Mouse (Mus musculus) ES-Bruce4 (cell line): ENCODE results near the gene Slco1a5. TPM values are rescaled to one million over a fixed set of nuclear protein-coding genes. Genes with fewer than 3 reads are reported as not detected.

Experiments
- H3K27ac ChIP-seq: 2 replicates; pipeline ENCODE4 v1.5.1; 2012; ENCODE audit warnings: low read length, inconsistent platforms; ENCODE audit not compliant: insufficient read depth
- H3K27me3 ChIP-seq: 2 replicates; pipeline ENCODE4 v1.6.1; 2012; ENCODE audit warnings: mild to moderate bottlenecking, low read length, inconsistent platforms; ENCODE audit not compliant: control insufficient read depth, poor library complexity, insufficient read depth, severe bottlenecking
- H3K36me3 ChIP-seq: 2 replicates; pipeline ENCODE4 v1.6.1; 2012; ENCODE audit warnings: inconsistent platforms, mild to moderate bottlenecking, low read length, moderate library complexity; ENCODE audit not compliant: control insufficient read depth, poor library complexity, insufficient read depth, severe bottlenecking
- H3K4me1 ChIP-seq: one replicate; pipeline ENCODE4 v1.8.1; 2011; ENCODE audit warnings: low read length; ENCODE audit not compliant: control insufficient read depth, insufficient read depth
- H3K4me3 ChIP-seq: 2 replicates; pipeline ENCODE4 v1.5.1; 2011; ENCODE audit warnings: low read depth, mild to moderate bottlenecking, low read length
- H3K9ac ChIP-seq: 2 replicates; pipeline ENCODE4 v1.6.1; 2012; ENCODE audit warnings: low read depth, mild to moderate bottlenecking, inconsistent platforms; ENCODE audit not compliant: poor library complexity, severe bottlenecking
- H3K9me3 ChIP-seq: replicated peaks from 2 replicates; pipeline ENCODE4 v1.6.1; 2012; ENCODE audit warnings: mild to moderate bottlenecking, low read length, inconsistent platforms; ENCODE audit not compliant: control insufficient read depth, poor library complexity, insufficient read depth, severe bottlenecking
- CTCF ChIP-seq: IDR thresholded peaks from one replicate; pipeline ENCODE4 v1.8.1; 2011; ENCODE audit warnings: low read depth, low read length
- EP300 ChIP-seq: IDR thresholded peaks from 2 replicates; pipeline ENCODE4 v1.6.1; 2011; ENCODE audit warnings: low read depth, low read length; ENCODE audit not compliant: insufficient read depth
- POLR2A ChIP-seq: IDR thresholded peaks from one replicate; pipeline ENCODE4 v1.8.1; 2011; ENCODE audit warnings: low read length; ENCODE audit not compliant: insufficient read depth
- polyA plus RNA-seq: library from polyadenylated mRNA; stranded (reverse); fragments of >200 nt; gene quantifications from 2 replicates; pipeline ENCODE4 v1.2.4, GENCODE M21; 2011; ENCODE audit warnings: low read depth; ENCODE audit not compliant: missing spikeins, insufficient read depth, insufficient read length

Gene Slco1a5
- polyA plus RNA-seq = not detected in 2 replicates

DNA sequence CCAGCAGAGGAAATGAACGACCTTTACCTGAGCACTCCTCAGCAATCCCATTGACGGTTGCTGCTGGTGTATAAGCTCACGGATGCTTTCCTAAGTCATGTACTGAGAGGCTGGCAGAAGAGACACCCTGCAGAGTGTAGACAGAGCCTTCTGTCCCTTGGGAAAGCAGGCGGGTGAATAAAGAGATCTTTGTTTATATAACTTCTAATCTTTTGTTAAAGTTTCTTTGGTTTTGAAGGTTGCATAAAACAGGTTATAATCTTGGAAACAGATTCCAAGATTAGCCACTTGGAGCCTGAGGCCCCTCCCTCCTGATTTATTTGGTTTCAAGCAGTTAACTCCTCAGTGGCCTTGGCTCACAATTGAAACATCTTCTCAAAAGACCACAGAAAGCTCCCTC, at the start of gene Slco1a5:
Gene Slco1a5 (minus strand): TSS at position 101 of the 400 bp plus-strand sequence.
- TF ChIP-seq CTCF (no peak), POLR2A (no peak), EP300 (no peak)
- no peaks in the 10 kb centered on the region for H3K36me3 ChIP-seq
- no peak within 1 kb of the TSS for H3K27ac ChIP-seq
- H3K27me3 ChIP-seq = no peaks in the 10 kb centered on the region
- H3K4me3 ChIP-seq = no peak within 1 kb of the TSS
- no peaks in the 10 kb centered on the region; the same call in 1 of the 2 replicates for H3K9me3 ChIP-seq
- no peak within 1 kb of the TSS for H3K9ac ChIP-seq
- peaks cover 3% of the 10 kb centered on the region for H3K4me1 ChIP-seq

- H3K36me3 ChIP-seq = peaks cover 17% of the 10 kb centered on the region
Measured at GRCm38 (mm10) chr6:142369568-142369967, 46.8 kb upstream of the Slco1a5 start.

GRCm38 (mm10) chr6:142367565-142367964, 44.8 kb upstream of the Slco1a5 start:
- H3K9me3 ChIP-seq = no peaks in the 10 kb centered on the region
- no peak overlapping the region for H3K27ac ChIP-seq
- H3K4me1 ChIP-seq = no peaks in the 10 kb centered on the region
- H3K27me3 ChIP-seq = no peaks in the 10 kb centered on the region
- no peak overlapping the region for H3K4me3 ChIP-seq
- no peak overlapping the region for H3K9ac ChIP-seq
- TF ChIP-seq CTCF = no peak
- TF ChIP-seq POLR2A = no peak
- TF ChIP-seq EP300 = no peak
- H3K36me3 ChIP-seq = peaks cover 21% of the 10 kb centered on the region

More at GRCm38 (mm10) chr6:142369568-142369967, 46.8 kb upstream of the Slco1a5 start:
- no peaks in the 10 kb centered on the region for H3K9me3 ChIP-seq
- H3K4me1 ChIP-seq = no peaks in the 10 kb centered on the region
- H3K27me3 ChIP-seq = no peaks in the 10 kb centered on the region
- no peak for TF ChIP-seq POLR2A
- no peak for TF ChIP-seq EP300
- TF ChIP-seq CTCF = no peak
- no peak overlapping the region for H3K9ac ChIP-seq
- no peak overlapping the region for H3K4me3 ChIP-seq
- H3K27ac ChIP-seq = no peak overlapping the region

DNA sequence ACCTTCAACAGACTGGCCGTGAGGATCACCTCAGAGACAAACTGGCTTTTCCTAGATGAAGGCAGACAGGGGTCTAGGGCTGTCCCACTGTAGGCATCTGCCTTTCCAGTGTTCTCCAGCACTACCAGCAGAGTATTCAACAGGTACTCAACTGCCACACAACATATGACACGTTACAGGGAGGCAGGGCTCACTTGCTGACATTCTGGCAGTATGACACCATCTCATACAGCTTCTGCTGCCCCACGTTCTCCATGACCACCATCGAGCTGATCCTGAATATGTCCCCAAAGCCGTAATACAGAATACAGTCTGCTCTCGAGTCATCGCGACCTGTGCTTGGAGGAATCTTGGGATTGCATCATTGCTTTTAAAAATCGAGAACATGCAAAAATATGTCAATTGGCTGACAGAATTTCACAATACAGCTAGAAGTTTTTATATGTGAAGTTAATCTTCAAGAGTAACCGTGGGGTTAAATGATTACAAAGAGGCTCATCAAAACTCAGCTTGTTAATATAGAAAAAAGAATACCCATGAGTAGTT, 43.8 kb upstream of the Slco1a5 start:
- peaks cover 22% of the 10 kb centered on the region for H3K36me3 ChIP-seq
- H3K4me1 ChIP-seq = no peaks in the 10 kb centered on the region
- H3K9ac ChIP-seq = no peak overlapping the region
- no peaks in the 10 kb centered on the region for H3K9me3 ChIP-seq
- H3K27me3 ChIP-seq = no peaks in the 10 kb centered on the region
- TF ChIP-seq CTCF (no peak), POLR2A (no peak), EP300 (no peak)
- no peak overlapping the region for H3K4me3 ChIP-seq
- H3K27ac ChIP-seq = no peak overlapping the region

GRCm38 (mm10) chr6:142365742-142366472, 43.1 kb upstream of the Slco1a5 start:
- H3K9me3 ChIP-seq = no peaks in the 10 kb centered on the region
- H3K27ac ChIP-seq = no peak overlapping the region
- H3K4me3 ChIP-seq = no peak overlapping the region
- H3K36me3 ChIP-seq = peaks cover 23% of the 10 kb centered on the region
- no peaks in the 10 kb centered on the region for H3K4me1 ChIP-seq
- no peak for TF ChIP-seq POLR2A
- no peak for TF ChIP-seq CTCF
- no peak for TF ChIP-seq EP300
- H3K27me3 ChIP-seq = no peaks in the 10 kb centered on the region
- no peak overlapping the region for H3K9ac ChIP-seq

DNA sequence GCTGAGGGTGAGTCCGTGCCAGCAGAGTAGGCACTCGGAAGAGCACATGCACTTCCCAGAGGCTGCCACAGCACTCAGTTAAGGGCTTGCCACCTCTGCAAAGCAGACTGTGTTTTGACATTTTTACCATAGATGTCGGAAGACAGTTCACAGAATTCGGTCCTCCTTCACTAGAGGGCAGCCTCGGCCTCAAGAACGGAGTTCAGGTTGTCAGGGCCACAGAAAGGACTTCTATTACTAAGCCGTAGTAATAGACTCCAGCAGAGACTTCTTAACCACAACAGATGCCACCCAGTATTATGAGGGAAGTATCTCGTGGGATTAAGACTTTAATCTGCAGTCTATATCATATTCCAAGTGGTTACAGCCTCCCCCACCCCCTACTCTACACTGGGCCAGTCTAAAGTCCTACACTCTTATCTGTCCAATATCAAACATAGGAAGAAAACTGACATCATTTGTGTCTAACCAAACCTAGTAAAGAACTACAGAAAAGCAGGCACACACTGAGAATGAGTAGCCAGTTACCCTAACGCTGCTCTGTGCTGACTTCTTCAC, 40.3 kb upstream of the Slco1a5 start:
- no peak overlapping the region for H3K4me3 ChIP-seq
- no peaks in the 10 kb centered on the region for H3K27me3 ChIP-seq
- TF ChIP-seq POLR2A (no peak), EP300 (no peak), CTCF (peak; percentile 42)
- H3K27ac ChIP-seq = no peak overlapping the region
- H3K4me1 ChIP-seq = no peaks in the 10 kb centered on the region
- no peak overlapping the region for H3K9ac ChIP-seq
- H3K9me3 ChIP-seq = no peaks in the 10 kb centered on the region
- peaks cover 19% of the 10 kb centered on the region for H3K36me3 ChIP-seq
